Mouse (Mus musculus): Measurements from ENCODE around the gene Gm27021. TPM values are rescaled to one million over a fixed set of nuclear protein-coding genes. Genes with fewer than 3 reads are reported as not detected.

Gm27021 gene
- polyA plus RNA-seq (2015; fragmentation: Nextera tagmentation; extraction: Ambion mirVana): 0.58 and 1.4 TPM in 2 replicates

GRCm38 (mm10) chr8:120667561-120668373 lies at the start of gene Gm27021, which contains the start of gene Cox4i1:
Gene Gm27021 (minus strand): TSS chr8:120668079.
Gene Cox4i1 (plus strand): TSS chr8:120668222.
- Histone ChIP-seq H3K9me3 (ENCODE audit: low read length) (no peaks in the 10 kb centered on the region), H3K4me1 (ENCODE audit: insufficient read depth) (peaks cover 31% of the 10 kb centered on the region), H3K27me3 (ENCODE audit: insufficient read depth, low read length) (no peaks in the 10 kb centered on the region), H3K9ac (replicated peaks) (peak within 1 kb of the TSS; percentile 96), H3K27ac (ENCODE audit: low read depth) (peak within 1 kb of the TSS; percentile 97), H3K36me3 (replicated peaks; ENCODE audit: insufficient read depth, low read length) (peaks cover 29% of the 10 kb centered on the region), H3K4me2 (ENCODE audit: low read depth, low read length) (peak within 1 kb of the TSS; percentile 85), H3K4me3 (ENCODE audit: low read depth, low read length) (peak within 1 kb of the TSS; percentile 89)
- TF ChIP-seq EP300 (IDR thresholded peaks at IDR 0.05; ENCODE audit: low read depth): no peak
- peak; percentile 25 for TF ChIP-seq CTCF (IDR thresholded peaks at IDR 0.05; ENCODE audit: low read depth)
- WGBS (ENCODE audit: insufficient replicate concordance): under 1% methylated on average over 91 of the region's 105 CpGs
- peak; percentile 94 for ATAC-seq
- peak; percentile 99 for DNase-seq

- whole genome bisulfite sequencing (ENCODE audit: insufficient replicate concordance): 57% methylated on average over 15 of the region's 15 CpGs
- DNase-seq: peak; percentile 47
- ATAC-seq: peak; percentile 70
- Histone ChIP-seq H3K4me2 (ENCODE audit: low read depth, low read length) (no peak overlapping the region), H3K27ac (ENCODE audit: low read depth) (0 out of 2 replicates have a peak overlapping the region, but pooled peaks have one; percentile 67), H3K27me3 (ENCODE audit: insufficient read depth, low read length) (no peaks in the 10 kb centered on the region), H3K36me3 (replicated peaks; ENCODE audit: insufficient read depth, low read length) (no peaks in the 10 kb centered on the region), H3K4me1 (ENCODE audit: insufficient read depth) (peaks cover 4% of the 10 kb centered on the region; the same call in 1 of the 2 replicates), H3K4me3 (ENCODE audit: low read depth, low read length) (no peak overlapping the region), H3K9ac (replicated peaks) (no peak overlapping the region), H3K9me3 (ENCODE audit: low read length) (no peaks in the 10 kb centered on the region)
- TF ChIP-seq CTCF (IDR thresholded peaks at IDR 0.05; ENCODE audit: low read depth) (no peak), EP300 (IDR thresholded peaks at IDR 0.05; ENCODE audit: low read depth) (no peak)
Measured at GRCm38 (mm10) chr8:120715996-120716680, 48.3 kb upstream of the Gm27021 start.

- 42% methylated on average over 6 of the region's 6 CpGs for WGBS (ENCODE audit: insufficient replicate concordance)
- Histone ChIP-seq H3K4me1 (ENCODE audit: insufficient read depth) (peaks cover 4% of the 10 kb centered on the region; the same call in 1 of the 2 replicates), H3K4me3 (ENCODE audit: low read depth, low read length) (no peak overlapping the region), H3K4me2 (ENCODE audit: low read depth, low read length) (no peak overlapping the region), H3K9ac (replicated peaks) (no peak overlapping the region), H3K36me3 (replicated peaks; ENCODE audit: insufficient read depth, low read length) (no peaks in the 10 kb centered on the region), H3K27me3 (ENCODE audit: insufficient read depth, low read length) (no peaks in the 10 kb centered on the region), H3K9me3 (ENCODE audit: low read length) (no peaks in the 10 kb centered on the region), H3K27ac (ENCODE audit: low read depth) (peak overlapping the region; percentile 67; the same call in 1 of the 2 replicates)
- TF ChIP-seq CTCF (IDR thresholded peaks at IDR 0.05; ENCODE audit: low read depth): no peak
- peak; percentile 36; the same call in 1 of the 2 replicates for TF ChIP-seq EP300 (IDR thresholded peaks at IDR 0.05; ENCODE audit: low read depth)
- no peak for DNase-seq
- peak; percentile 43; the same call in 1 of the 2 replicates for ATAC-seq
Measured at GRCm38 (mm10) chr8:120715200-120715599, 47.3 kb upstream of the Gm27021 start.

GRCm38 (mm10) chr8:120709176-120709575 lies 41.3 kb upstream of the Gm27021 start:
- no peaks in the 10 kb centered on the region for H3K27me3 ChIP-seq (ENCODE audit: insufficient read depth, low read length)
- H3K9me3 ChIP-seq (ENCODE audit: low read length): no peaks in the 10 kb centered on the region
- no peak overlapping the region for H3K4me3 ChIP-seq (ENCODE audit: low read depth, low read length)
- no peak overlapping the region for H3K9ac ChIP-seq (replicated peaks)
- H3K4me1 ChIP-seq (ENCODE audit: insufficient read depth): no peaks in the 10 kb centered on the region
- TF ChIP-seq EP300 (IDR thresholded peaks at IDR 0.05; ENCODE audit: low read depth): no peak
- no peak for TF ChIP-seq CTCF (IDR thresholded peaks at IDR 0.05; ENCODE audit: low read depth)
- no peak overlapping the region for H3K27ac ChIP-seq (ENCODE audit: low read depth)
- no peaks in the 10 kb centered on the region for H3K36me3 ChIP-seq (replicated peaks; ENCODE audit: insufficient read depth, low read length)
- H3K4me2 ChIP-seq (ENCODE audit: low read depth, low read length): no peak overlapping the region
- ATAC-seq (no peak), DNase-seq (no peak)
- WGBS (ENCODE audit: insufficient replicate concordance): 45% methylated on average over 10 of the region's 10 CpGs

- Histone ChIP-seq H3K4me2 (ENCODE audit: low read depth, low read length) (no peak overlapping the region), H3K4me1 (ENCODE audit: insufficient read depth) (0 out of 2 replicates have a peak, but pooled peaks cover 2% of the 10 kb centered on the region), H3K9me3 (ENCODE audit: low read length) (no peaks in the 10 kb centered on the region), H3K27ac (ENCODE audit: low read depth) (no peak overlapping the region), H3K27me3 (ENCODE audit: insufficient read depth, low read length) (no peaks in the 10 kb centered on the region), H3K36me3 (replicated peaks; ENCODE audit: insufficient read depth, low read length) (no peaks in the 10 kb centered on the region), H3K9ac (replicated peaks) (no peak overlapping the region), H3K4me3 (ENCODE audit: low read depth, low read length) (no peak overlapping the region)
- ATAC-seq (no peak), DNase-seq (no peak)
- WGBS (ENCODE audit: insufficient replicate concordance): 81% methylated on average over 3 of the region's 3 CpGs
- TF ChIP-seq EP300 (IDR thresholded peaks at IDR 0.05; ENCODE audit: low read depth) (no peak), CTCF (IDR thresholded peaks at IDR 0.05; ENCODE audit: low read depth) (no peak)
Measured at GRCm38 (mm10) chr8:120706193-120706592, 38.3 kb upstream of the Gm27021 start.

- Histone ChIP-seq H3K4me2 (ENCODE audit: low read depth, low read length) (no peak overlapping the region), H3K27ac (ENCODE audit: low read depth) (no peak overlapping the region), H3K4me1 (ENCODE audit: insufficient read depth) (peaks cover 6% of the 10 kb centered on the region; the same call in 1 of the 2 replicates), H3K9ac (replicated peaks) (no peak overlapping the region), H3K9me3 (ENCODE audit: low read length) (no peaks in the 10 kb centered on the region), H3K27me3 (ENCODE audit: insufficient read depth, low read length) (no peaks in the 10 kb centered on the region), H3K36me3 (replicated peaks; ENCODE audit: insufficient read depth, low read length) (no peaks in the 10 kb centered on the region), H3K4me3 (ENCODE audit: low read depth, low read length) (no peak overlapping the region)
- ATAC-seq (no peak), DNase-seq (no peak)
- TF ChIP-seq CTCF (IDR thresholded peaks at IDR 0.05; ENCODE audit: low read depth) (no peak), EP300 (IDR thresholded peaks at IDR 0.05; ENCODE audit: low read depth) (no peak)
- 78% methylated on average over 15 of the region's 15 CpGs for WGBS (ENCODE audit: insufficient replicate concordance)
Measured at GRCm38 (mm10) chr8:120705163-120705562, 37.3 kb upstream of the Gm27021 start.
